Mouse (Mus musculus) embryonic facial prominence, embryonic 12.5 days (tissue): ENCODE results near the gene Lhx4. TPM values are rescaled to one million over a fixed set of nuclear protein-coding genes. Genes with fewer than 3 reads are reported as not detected.

Experiments
- ATAC-seq: fragments of 200-750 bp; cut with Nextera tagmentation; 2 replicates; pipeline ENCODE4 v1.8.0; 2017; ENCODE audit not compliant: insufficient number of reproducible peaks, insufficient read depth, low FRiP score, low TSS enrichment
- H3K27ac ChIP-seq: fragments of 300-500 bp; sonication (generic); 2 replicates; pipeline ENCODE4 v1.5.1; 2016; ENCODE audit warnings: mild to moderate bottlenecking
- H3K27me3 ChIP-seq: fragments of 300-500 bp; sonication (generic); 2 replicates; pipeline ENCODE4 v1.6.1; 2016; ENCODE audit warnings: mild to moderate bottlenecking, moderate library complexity
- H3K36me3 ChIP-seq: fragments of 300-500 bp; sonication (generic); 2 replicates; pipeline ENCODE4 v1.6.1; 2016; ENCODE audit warnings: mild to moderate bottlenecking
- H3K4me1 ChIP-seq: fragments of 300-500 bp; sonication (generic); 2 replicates; pipeline ENCODE4 v1.6.1; 2016
- H3K4me2 ChIP-seq: fragments of 300-500 bp; sonication (generic); replicated peaks from 2 replicates; pipeline ENCODE4 v1.6.1; 2016; ENCODE audit warnings: mild to moderate bottlenecking, moderate library complexity
- H3K4me3 ChIP-seq: fragments of 300-500 bp; sonication (generic); 2 replicates; pipeline ENCODE4 v1.5.1; 2016; ENCODE audit warnings: mild to moderate bottlenecking
- H3K9ac ChIP-seq: fragments of 300-500 bp; sonication (generic); 2 replicates; pipeline ENCODE4 v1.6.1; 2016; ENCODE audit warnings: mild to moderate bottlenecking, moderate library complexity
- H3K9me3 ChIP-seq: fragments of 300-500 bp; sonication (generic); 2 replicates; pipeline ENCODE4 v1.6.1; 2016; ENCODE audit warnings: mild to moderate bottlenecking, moderate library complexity
- WGBS: fragments of 180-500 bp; shearing (Covaris S2); methylation state at CpG from one replicate; pipeline ENCODE4 v1.1.7; 2016; 5-methylcytosine and 5-hydroxymethylcytosine counted together
- polyA plus RNA-seq: library from polyadenylated mRNA; unstranded; fragments of >200 nt; fragmentation: Nextera tagmentation; extraction: Ambion mirVana; gene quantifications from 2 replicates; pipeline ENCODE4 v1.2.1, GENCODE M21; 2016

Lhx4 gene
- polyA plus RNA-seq, 1 experiment from 2014 or later, result 0.14 TPM

- 0 out of 2 replicates have a peak, but pooled peaks cover 17% of the 10 kb centered on the region for H3K36me3 ChIP-seq
- H3K27me3 ChIP-seq, result 0 out of 2 replicates have a peak, but pooled peaks cover 4% of the 10 kb centered on the region
- ATAC-seq, result no peak
- H3K4me3 ChIP-seq, result no peak overlapping the region
- H3K27ac ChIP-seq, result no peak overlapping the region
- no peaks in the 10 kb centered on the region for H3K9me3 ChIP-seq
- no peak overlapping the region for H3K4me2 ChIP-seq
- WGBS, result 56% methylated on average over 14 of the region's 14 CpGs
- no peaks in the 10 kb centered on the region for H3K4me1 ChIP-seq
- H3K9ac ChIP-seq, result no peak overlapping the region
These were observed 26.4 kb upstream of the Lhx4 start for GRCm38 (mm10) chr1:155777641-155778625.

- no peak overlapping the region for H3K27ac ChIP-seq
- H3K9me3 ChIP-seq, result no peaks in the 10 kb centered on the region
- no peak overlapping the region for H3K4me3 ChIP-seq
- WGBS, result 20% methylated on average over 12 of the region's 12 CpGs
- no peaks in the 10 kb centered on the region for H3K36me3 ChIP-seq
- peaks cover 11% of the 10 kb centered on the region for H3K27me3 ChIP-seq
- H3K9ac ChIP-seq, result no peak overlapping the region
- no peaks in the 10 kb centered on the region for H3K4me1 ChIP-seq
- H3K4me2 ChIP-seq, result no peak overlapping the region
- no peak for ATAC-seq
These were observed 7.7 kb upstream of the Lhx4 start for GRCm38 (mm10) chr1:155759167-155759566.

- Histone ChIP-seq H3K4me3 (no peak overlapping the region), H3K36me3 (no peaks in the 10 kb centered on the region), H3K27ac (no peak overlapping the region), H3K9ac (no peak overlapping the region), H3K4me2 (no peak overlapping the region), H3K4me1 (no peaks in the 10 kb centered on the region), H3K9me3 (no peaks in the 10 kb centered on the region), H3K27me3 (peaks cover 16% of the 10 kb centered on the region)
- no peak for ATAC-seq
- WGBS, result 69% methylated on average over 4 of the region's 4 CpGs
These were observed 7.2 kb upstream of the Lhx4 start for GRCm38 (mm10) chr1:155758711-155759110.

GRCm38 (mm10) chr1:155757621-155758020 lies 6.1 kb upstream of the Lhx4 start:
- Histone ChIP-seq H3K36me3 (no peaks in the 10 kb centered on the region), H3K27ac (no peak overlapping the region), H3K9me3 (no peaks in the 10 kb centered on the region), H3K27me3 (peaks cover 24% of the 10 kb centered on the region), H3K4me1 (no peaks in the 10 kb centered on the region), H3K4me2 (no peak overlapping the region), H3K9ac (no peak overlapping the region), H3K4me3 (no peak overlapping the region)
- 73% methylated on average over 7 of the region's 7 CpGs for WGBS
- ATAC-seq, result no peak

GRCm38 (mm10) chr1:155753411-155753810 lies 1.9 kb upstream of the Lhx4 start:
- H3K36me3 ChIP-seq, result no peaks in the 10 kb centered on the region
- no peak overlapping the region for H3K4me3 ChIP-seq
- peaks cover 66% of the 10 kb centered on the region for H3K27me3 ChIP-seq
- H3K9me3 ChIP-seq, result no peaks in the 10 kb centered on the region
- no peak overlapping the region for H3K4me2 ChIP-seq
- no peak overlapping the region for H3K9ac ChIP-seq
- H3K4me1 ChIP-seq, result peaks cover 5% of the 10 kb centered on the region; the same call in 1 of the 2 replicates
- no peak overlapping the region for H3K27ac ChIP-seq
- ATAC-seq, result no peak
- WGBS, result 71% methylated on average over 9 of the region's 9 CpGs

- Histone ChIP-seq H3K27ac (no peak overlapping the region), H3K27me3 (peaks cover 89% of the 10 kb centered on the region), H3K4me2 (no peak overlapping the region), H3K4me1 (peaks cover 5% of the 10 kb centered on the region; the same call in 1 of the 2 replicates), H3K36me3 (no peaks in the 10 kb centered on the region), H3K9ac (no peak overlapping the region), H3K9me3 (no peaks in the 10 kb centered on the region), H3K4me3 (no peak overlapping the region)
- WGBS, result 12% methylated on average over 11 of the region's 11 CpGs
- peak; percentile 60; the same call in 1 of the 2 replicates for ATAC-seq
These were observed 836 bp downstream of the Lhx4 start for GRCm38 (mm10) chr1:155750517-155751178.

- Histone ChIP-seq H3K27ac (no peak overlapping the region), H3K9ac (no peak overlapping the region), H3K27me3 (peaks cover 85% of the 10 kb centered on the region), H3K9me3 (no peaks in the 10 kb centered on the region), H3K4me2 (no peak overlapping the region), H3K4me3 (no peak overlapping the region), H3K4me1 (peaks cover 9% of the 10 kb centered on the region), H3K36me3 (no peaks in the 10 kb centered on the region)
- 72% methylated on average over 5 of the region's 5 CpGs for WGBS
- ATAC-seq, result no peak
These were observed 3.6 kb downstream of the Lhx4 start for GRCm38 (mm10) chr1:155747911-155748310.

- H3K9ac ChIP-seq, result no peak overlapping the region
- H3K27me3 ChIP-seq, result peaks cover 88% of the 10 kb centered on the region
- WGBS, result 13% methylated on average over 8 of the region's 8 CpGs
- no peak for ATAC-seq
- no peak overlapping the region for H3K4me2 ChIP-seq
- peaks cover 18% of the 10 kb centered on the region for H3K4me1 ChIP-seq
- H3K9me3 ChIP-seq, result no peaks in the 10 kb centered on the region
- H3K4me3 ChIP-seq, result no peak overlapping the region
- no peak overlapping the region for H3K27ac ChIP-seq
- no peaks in the 10 kb centered on the region for H3K36me3 ChIP-seq
These were observed 4.5 kb downstream of the Lhx4 start for GRCm38 (mm10) chr1:155747011-155747410.

GRCm38 (mm10) chr1:155742411-155743363 lies 8.8 kb downstream of the Lhx4 start:
- H3K9me3 ChIP-seq, result no peaks in the 10 kb centered on the region
- ATAC-seq, result peak; percentile 42; the same call in 1 of the 2 replicates
- under 1% methylated on average over 75 of the region's 81 CpGs for WGBS
- no peaks in the 10 kb centered on the region for H3K36me3 ChIP-seq
- H3K27ac ChIP-seq, result no peak overlapping the region
- peak overlapping the region; percentile 24; the same call in 1 of the 2 replicates for H3K9ac ChIP-seq
- peaks cover 86% of the 10 kb centered on the region for H3K27me3 ChIP-seq
- peaks cover 28% of the 10 kb centered on the region for H3K4me1 ChIP-seq
- H3K4me3 ChIP-seq, result peak overlapping the region; percentile 47
- peak overlapping the region; percentile 92 for H3K4me2 ChIP-seq

- no peaks in the 10 kb centered on the region for H3K9me3 ChIP-seq
- H3K4me2 ChIP-seq, result peak overlapping the region; percentile 92
- peak overlapping the region; percentile 47 for H3K4me3 ChIP-seq
- peaks cover 28% of the 10 kb centered on the region for H3K4me1 ChIP-seq
- peak overlapping the region; percentile 24; the same call in 1 of the 2 replicates for H3K9ac ChIP-seq
- ATAC-seq, result 0 out of 2 replicates have a peak, but pooled peaks have one; percentile 47
- under 1% methylated on average over 26 of the region's 26 CpGs for WGBS
- no peaks in the 10 kb centered on the region for H3K36me3 ChIP-seq
- no peak overlapping the region for H3K27ac ChIP-seq
- peaks cover 86% of the 10 kb centered on the region for H3K27me3 ChIP-seq
These were observed 9.5 kb downstream of the Lhx4 start for GRCm38 (mm10) chr1:155741988-155742387.
